Mouse (Mus musculus): ENCODE data around the gene Sertad4.

GRCm38 (mm10) chr1:192835211-192835681 lies 20.3 kb downstream of the Sertad4 start:
- no peak for TF ChIP-seq CTCF (IDR thresholded peaks at IDR 0.05; ENCODE audit: extremely low read depth, insufficient read depth, insufficient read length, insufficient replicate concordance)
- no peak for TF ChIP-seq POLR2A (IDR thresholded peaks at IDR 0.05; ENCODE audit: low read depth, low read length)
